Mouse (Mus musculus) layer of hippocampus, postnatal 25 days (tissue): ENCODE results near the gene Pde6c. TPM values are rescaled to one million over a fixed set of nuclear protein-coding genes. Genes with fewer than 3 reads are reported as not detected.

Experiments
- total RNA-seq, 2 experiments: library from RNA; stranded (reverse); gene quantifications; 2 replicates each; pipeline ENCODE4 v1.2.3; 2021

The Pde6c gene
- total RNA-seq, 2 experiments from 2014 or later, result 0.14 to 0.17 TPM

Other genes with a start within 250 kb of the Pde6c start
- 1 to 10 TPM; 3.2 to 3.8 TPM for gene Myof, start 89.2 kb upstream of the Pde6c start, total RNA-seq
- gene Cep55, start 77.8 kb upstream of the Pde6c start, total RNA-seq, result under 1 TPM; 0.35 to 0.76 TPM
- not detected for gene Ffar4, start 35.7 kb upstream of the Pde6c start, total RNA-seq
- gene Rbp4, start 7.5 kb upstream of the Pde6c start, total RNA-seq, result 10 to 100 TPM; 10.5 to 10.6 TPM
- 10 to 100 TPM; 16.3 to 22.6 TPM for gene Fra10ac1, start 91.4 kb downstream of the Pde6c start, total RNA-seq
- gene Lgi1, start 131.8 kb downstream of the Pde6c start, total RNA-seq, result 100 to 1,000 TPM; 181 to 207 TPM